Mouse (Mus musculus): ENCODE measurements around the gene Hsd11b1. TPM values are rescaled to one million over a fixed set of nuclear protein-coding genes. Genes with fewer than 3 reads are reported as not detected.

The Hsd11b1 gene
- polyA plus RNA-seq, 1 experiment, result not detected

DNA sequence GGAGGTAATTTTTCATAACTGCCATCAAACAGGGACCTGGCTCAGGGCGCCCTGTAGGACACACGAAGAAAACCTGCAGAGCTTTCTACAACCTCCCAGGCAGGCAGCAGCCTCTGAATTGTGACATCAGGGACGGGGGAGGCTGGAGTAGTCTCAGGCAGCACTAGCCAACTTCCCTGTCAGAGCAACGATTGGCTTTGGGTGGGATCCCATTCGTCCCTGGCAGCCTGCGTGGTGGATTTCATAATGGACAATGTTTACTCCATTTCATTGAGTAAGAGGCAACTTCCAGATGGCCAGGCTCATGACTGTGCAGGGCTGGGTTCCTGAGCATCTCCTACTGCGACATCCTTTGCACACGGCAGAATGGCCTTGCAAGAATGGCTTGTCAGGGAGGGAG is 21.6 kb downstream of the Hsd11b1 start:
- TF ChIP-seq CTCF (IDR thresholded peaks at IDR 0.05; ENCODE audit: low read depth, low read length), result no peak
- TF ChIP-seq POLR2A (IDR thresholded peaks at IDR 0.05; ENCODE audit: insufficient read depth, low read length), result no peak
- no peak for TF ChIP-seq EP300 (IDR thresholded peaks at IDR 0.05; ENCODE audit: insufficient read depth, low read depth, low read length)
- H3K36me3 ChIP-seq (ENCODE audit: control insufficient read depth, insufficient read depth, low read length, poor library complexity, severe bottlenecking), result no peaks in the 10 kb centered on the region
- H3K4me1 ChIP-seq (ENCODE audit: control insufficient read depth, insufficient read depth, low read length), result no peaks in the 10 kb centered on the region
- no peak overlapping the region for H3K9ac ChIP-seq (ENCODE audit: low read depth, poor library complexity, severe bottlenecking)
- no peaks in the 10 kb centered on the region for H3K9me3 ChIP-seq (replicated peaks; ENCODE audit: control insufficient read depth, insufficient read depth, low read length, poor library complexity, severe bottlenecking)
- H3K27ac ChIP-seq (ENCODE audit: insufficient read depth, low read length), result no peak overlapping the region
- H3K4me3 ChIP-seq (ENCODE audit: low read depth, low read length), result no peak overlapping the region
- H3K27me3 ChIP-seq (ENCODE audit: control insufficient read depth, insufficient read depth, low read length, poor library complexity, severe bottlenecking), result no peaks in the 10 kb centered on the region

- Histone ChIP-seq H3K4me3 (ENCODE audit: low read depth, low read length) (no peak overlapping the region), H3K4me1 (ENCODE audit: control insufficient read depth, insufficient read depth, low read length) (no peaks in the 10 kb centered on the region), H3K36me3 (ENCODE audit: control insufficient read depth, insufficient read depth, low read length, poor library complexity, severe bottlenecking) (no peaks in the 10 kb centered on the region), H3K27ac (ENCODE audit: insufficient read depth, low read length) (no peak overlapping the region), H3K9ac (ENCODE audit: low read depth, poor library complexity, severe bottlenecking) (no peak overlapping the region), H3K27me3 (ENCODE audit: control insufficient read depth, insufficient read depth, low read length, poor library complexity, severe bottlenecking) (no peaks in the 10 kb centered on the region), H3K9me3 (replicated peaks; ENCODE audit: control insufficient read depth, insufficient read depth, low read length, poor library complexity, severe bottlenecking) (no peaks in the 10 kb centered on the region)
- TF ChIP-seq CTCF (IDR thresholded peaks at IDR 0.05; ENCODE audit: low read depth, low read length), result no peak
- no peak for TF ChIP-seq EP300 (IDR thresholded peaks at IDR 0.05; ENCODE audit: insufficient read depth, low read depth, low read length)
These were observed 22.4 kb downstream of the Hsd11b1 start for GRCm38 (mm10) chr1:193241436-193241835.

DNA sequence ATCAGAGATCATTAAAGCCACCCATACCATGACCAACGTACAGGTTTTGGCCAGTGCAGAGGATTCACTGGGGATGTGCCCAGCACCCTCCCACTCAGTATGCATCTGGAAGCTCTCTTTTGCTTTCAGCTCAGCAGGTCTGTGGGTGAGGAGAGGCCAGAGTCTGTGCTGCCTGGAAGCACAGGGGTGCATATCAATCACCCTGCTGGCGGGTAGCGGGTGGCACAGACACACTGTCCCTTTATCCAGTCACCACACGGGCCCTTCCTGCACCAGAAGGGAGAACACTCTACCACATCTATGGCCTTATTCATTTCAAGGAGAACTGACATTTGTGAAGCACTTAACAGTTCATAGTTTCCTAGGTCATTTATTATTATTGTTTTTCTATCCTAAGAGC is 25.4 kb downstream of the Hsd11b1 start:
- H3K9ac ChIP-seq (ENCODE audit: low read depth, poor library complexity, severe bottlenecking), result no peak overlapping the region
- no peak overlapping the region for H3K4me3 ChIP-seq (ENCODE audit: low read depth, low read length)
- H3K36me3 ChIP-seq (ENCODE audit: control insufficient read depth, insufficient read depth, low read length, poor library complexity, severe bottlenecking), result no peaks in the 10 kb centered on the region
- no peaks in the 10 kb centered on the region for H3K9me3 ChIP-seq (replicated peaks; ENCODE audit: control insufficient read depth, insufficient read depth, low read length, poor library complexity, severe bottlenecking)
- H3K27me3 ChIP-seq (ENCODE audit: control insufficient read depth, insufficient read depth, low read length, poor library complexity, severe bottlenecking), result no peaks in the 10 kb centered on the region
- no peaks in the 10 kb centered on the region for H3K4me1 ChIP-seq (ENCODE audit: control insufficient read depth, insufficient read depth, low read length)
- TF ChIP-seq POLR2A (IDR thresholded peaks at IDR 0.05; ENCODE audit: insufficient read depth, low read length) (no peak), EP300 (IDR thresholded peaks at IDR 0.05; ENCODE audit: insufficient read depth, low read depth, low read length) (no peak), CTCF (IDR thresholded peaks at IDR 0.05; ENCODE audit: low read depth, low read length) (no peak)
- H3K27ac ChIP-seq (ENCODE audit: insufficient read depth, low read length), result no peak overlapping the region

DNA sequence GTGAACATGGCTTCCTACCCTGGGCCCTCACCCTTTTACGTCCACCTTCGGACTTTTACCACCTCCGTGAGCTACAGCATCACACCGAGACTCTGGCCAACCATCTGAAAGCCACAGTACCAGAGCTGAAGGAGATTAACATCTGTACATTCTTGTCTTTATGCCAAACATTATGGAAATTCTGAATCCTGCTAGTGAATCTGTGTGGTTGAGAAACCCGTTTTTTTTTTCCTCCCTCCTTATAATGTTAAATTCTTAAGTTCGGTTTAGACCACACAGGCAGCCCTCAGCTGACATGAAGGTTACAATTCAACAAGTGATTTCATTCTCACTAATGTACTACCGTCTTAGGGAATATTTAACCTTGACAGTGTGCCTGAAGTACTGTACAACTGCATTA is 28.9 kb downstream of the Hsd11b1 start:
- TF ChIP-seq POLR2A (IDR thresholded peaks at IDR 0.05; ENCODE audit: insufficient read depth, low read length) (no peak), EP300 (IDR thresholded peaks at IDR 0.05; ENCODE audit: insufficient read depth, low read depth, low read length) (no peak), CTCF (IDR thresholded peaks at IDR 0.05; ENCODE audit: low read depth, low read length) (no peak)
- no peaks in the 10 kb centered on the region for H3K9me3 ChIP-seq (replicated peaks; ENCODE audit: control insufficient read depth, insufficient read depth, low read length, poor library complexity, severe bottlenecking)
- no peak overlapping the region for H3K4me3 ChIP-seq (ENCODE audit: low read depth, low read length)
- H3K36me3 ChIP-seq (ENCODE audit: control insufficient read depth, insufficient read depth, low read length, poor library complexity, severe bottlenecking), result no peaks in the 10 kb centered on the region
- no peak overlapping the region for H3K9ac ChIP-seq (ENCODE audit: low read depth, poor library complexity, severe bottlenecking)
- no peaks in the 10 kb centered on the region for H3K4me1 ChIP-seq (ENCODE audit: control insufficient read depth, insufficient read depth, low read length)
- H3K27ac ChIP-seq (ENCODE audit: insufficient read depth, low read length), result no peak overlapping the region
- no peaks in the 10 kb centered on the region for H3K27me3 ChIP-seq (ENCODE audit: control insufficient read depth, insufficient read depth, low read length, poor library complexity, severe bottlenecking)

DNA sequence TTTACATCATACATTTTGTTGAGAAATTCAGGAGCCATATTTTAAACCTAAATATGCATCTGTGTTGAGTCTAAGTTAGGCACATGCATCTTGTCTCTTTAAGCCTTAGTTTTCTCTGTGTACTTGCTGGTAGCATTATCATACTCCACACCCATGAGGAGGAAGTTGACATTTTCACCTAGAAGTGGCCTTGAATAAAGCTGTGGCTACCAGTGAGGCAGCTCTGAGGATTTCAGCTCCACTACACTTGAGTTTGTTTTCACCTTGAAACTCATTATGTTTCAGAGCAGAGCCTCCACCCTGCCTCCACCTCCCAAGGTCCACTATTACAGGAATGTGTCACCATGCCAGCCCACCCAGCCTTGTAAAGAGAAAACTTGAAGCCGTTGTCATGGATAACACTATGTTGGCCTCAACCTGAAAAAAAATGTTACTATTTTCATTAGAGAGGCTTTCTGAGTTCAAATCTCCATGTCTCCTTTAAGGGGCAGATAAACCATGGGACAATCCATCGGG is 29.7 kb downstream of the Hsd11b1 start:
- no peaks in the 10 kb centered on the region for H3K36me3 ChIP-seq (ENCODE audit: control insufficient read depth, insufficient read depth, low read length, poor library complexity, severe bottlenecking)
- no peak overlapping the region for H3K4me3 ChIP-seq (ENCODE audit: low read depth, low read length)
- H3K9me3 ChIP-seq (replicated peaks; ENCODE audit: control insufficient read depth, insufficient read depth, low read length, poor library complexity, severe bottlenecking), result no peaks in the 10 kb centered on the region
- no peak for TF ChIP-seq EP300 (IDR thresholded peaks at IDR 0.05; ENCODE audit: insufficient read depth, low read depth, low read length)
- TF ChIP-seq POLR2A (IDR thresholded peaks at IDR 0.05; ENCODE audit: insufficient read depth, low read length), result no peak
- no peak for TF ChIP-seq CTCF (IDR thresholded peaks at IDR 0.05; ENCODE audit: low read depth, low read length)
- no peak overlapping the region for H3K27ac ChIP-seq (ENCODE audit: insufficient read depth, low read length)
- H3K4me1 ChIP-seq (ENCODE audit: control insufficient read depth, insufficient read depth, low read length), result no peaks in the 10 kb centered on the region
- H3K27me3 ChIP-seq (ENCODE audit: control insufficient read depth, insufficient read depth, low read length, poor library complexity, severe bottlenecking), result no peaks in the 10 kb centered on the region
- H3K9ac ChIP-seq (ENCODE audit: low read depth, poor library complexity, severe bottlenecking), result no peak overlapping the region

DNA sequence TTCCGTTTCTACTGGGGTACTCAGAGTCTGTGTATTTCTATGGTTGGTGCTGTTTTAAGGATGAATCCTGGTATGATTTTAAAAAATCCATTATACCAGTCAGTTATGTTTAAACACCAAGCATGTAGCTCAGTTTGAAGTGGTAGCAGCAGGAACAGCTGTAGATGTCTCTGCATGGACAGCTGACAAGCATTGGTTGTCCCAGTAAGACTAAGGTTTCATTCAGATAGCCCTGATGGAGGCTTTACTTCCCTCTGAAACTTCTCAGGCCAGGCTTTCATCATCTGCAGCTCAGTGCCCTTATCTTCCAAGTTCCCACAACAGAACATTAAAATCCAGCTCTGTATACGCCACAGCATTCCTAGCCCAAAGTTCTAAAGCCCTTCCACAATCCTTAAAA is 31.1 kb downstream of the Hsd11b1 start:
- Histone ChIP-seq H3K27me3 (ENCODE audit: control insufficient read depth, insufficient read depth, low read length, poor library complexity, severe bottlenecking) (no peaks in the 10 kb centered on the region), H3K9ac (ENCODE audit: low read depth, poor library complexity, severe bottlenecking) (no peak overlapping the region), H3K9me3 (replicated peaks; ENCODE audit: control insufficient read depth, insufficient read depth, low read length, poor library complexity, severe bottlenecking) (no peaks in the 10 kb centered on the region), H3K27ac (ENCODE audit: insufficient read depth, low read length) (no peak overlapping the region), H3K36me3 (ENCODE audit: control insufficient read depth, insufficient read depth, low read length, poor library complexity, severe bottlenecking) (no peaks in the 10 kb centered on the region), H3K4me3 (ENCODE audit: low read depth, low read length) (no peak overlapping the region), H3K4me1 (ENCODE audit: control insufficient read depth, insufficient read depth, low read length) (no peaks in the 10 kb centered on the region)
- no peak for TF ChIP-seq POLR2A (IDR thresholded peaks at IDR 0.05; ENCODE audit: insufficient read depth, low read length)
- no peak for TF ChIP-seq EP300 (IDR thresholded peaks at IDR 0.05; ENCODE audit: insufficient read depth, low read depth, low read length)
- TF ChIP-seq CTCF (IDR thresholded peaks at IDR 0.05; ENCODE audit: low read depth, low read length), result no peak

Measured in ES-Bruce4 (cell line).